Mouse (Mus musculus) lung, embryonic 15.5 days (tissue): ENCODE data around the gene Qpctl. TPM values are rescaled to one million over a fixed set of nuclear protein-coding genes. Genes with fewer than 3 reads are reported as not detected.

Source experiments
- ATAC-seq: fragments of 200-750 bp; cut with Nextera tagmentation; 2 replicates; pipeline ENCODE4 v1.8.0; 2017; ENCODE audit warnings: moderate number of reproducible peaks, borderline replicate concordance; ENCODE audit not compliant: low FRiP score, low TSS enrichment; ENCODE audit errors: extremely low read depth
- H3K27ac ChIP-seq: fragments of 300-500 bp; sonication (generic); 2 replicates; pipeline ENCODE4 v1.5.1; 2015; ENCODE audit warnings: moderate library complexity, mild to moderate bottlenecking, inconsistent platforms
- H3K27me3 ChIP-seq: fragments of 300-500 bp; sonication (generic); 2 replicates; pipeline ENCODE4 v1.6.1; 2015; ENCODE audit warnings: inconsistent platforms
- H3K36me3 ChIP-seq: fragments of 300-500 bp; sonication (generic); 2 replicates; pipeline ENCODE4 v1.6.1; 2015; ENCODE audit warnings: inconsistent platforms
- H3K4me1 ChIP-seq: fragments of 300-500 bp; sonication (generic); 2 replicates; pipeline ENCODE4 v1.6.1; 2015; ENCODE audit warnings: inconsistent platforms
- H3K4me2 ChIP-seq: fragments of 300-500 bp; sonication (generic); 2 replicates; pipeline ENCODE4 v1.6.1; 2015; ENCODE audit warnings: inconsistent platforms, mild to moderate bottlenecking, moderate library complexity
- H3K4me3 ChIP-seq: fragments of 300-500 bp; sonication (generic); 2 replicates; pipeline ENCODE4 v1.5.1; 2015; ENCODE audit warnings: mild to moderate bottlenecking, inconsistent platforms
- H3K9ac ChIP-seq: fragments of 300-500 bp; sonication (generic); 2 replicates; pipeline ENCODE4 v1.6.1; 2015; ENCODE audit warnings: inconsistent platforms
- H3K9me3 ChIP-seq: fragments of 300-500 bp; sonication (generic); 2 replicates; pipeline ENCODE4 v1.6.1; 2016; ENCODE audit warnings: inconsistent platforms
- WGBS: fragments of 180-500 bp; shearing (Covaris S2); methylation state at CpG from one replicate; pipeline ENCODE4 v1.1.7; 2015; 5-methylcytosine and 5-hydroxymethylcytosine counted together
- polyA plus RNA-seq: library from polyadenylated mRNA; unstranded; fragments of >200 nt; fragmentation: Nextera tagmentation; extraction: Ambion mirVana; gene quantifications from 2 replicates; pipeline ENCODE4 v1.2.1, GENCODE M21; 2015

Gene Qpctl
- polyA plus RNA-seq, 1 experiment from 2014 or later = 15.3 TPM

DNA sequence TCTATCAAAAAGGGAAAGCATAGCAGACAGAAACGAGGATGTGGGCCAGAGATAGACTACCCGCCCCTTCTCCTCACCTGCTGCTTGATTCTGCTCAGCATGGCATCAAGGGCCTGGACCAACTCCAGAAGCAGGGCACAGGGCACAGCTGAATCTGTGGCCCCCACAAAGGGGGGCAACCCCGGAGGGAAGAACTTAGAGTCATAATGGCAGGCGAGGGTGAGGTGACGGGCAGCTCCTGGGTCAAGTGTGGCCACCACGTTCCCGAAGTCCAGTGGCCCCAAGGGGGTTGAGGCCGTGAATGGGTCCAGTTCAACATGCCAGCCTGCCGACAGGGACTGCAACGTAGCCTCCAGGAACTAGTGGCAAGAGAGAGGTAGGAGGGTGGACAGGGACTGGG lies 2.3 kb downstream of the Qpctl start:
- Histone ChIP-seq H3K36me3 (peaks cover 3% of the 10 kb centered on the region; the same call in 1 of the 2 replicates), H3K4me3 (no peak overlapping the region), H3K9me3 (no peaks in the 10 kb centered on the region), H3K9ac (no peak overlapping the region), H3K4me2 (no peak overlapping the region), H3K27me3 (no peaks in the 10 kb centered on the region), H3K4me1 (peaks cover 22% of the 10 kb centered on the region), H3K27ac (no peak overlapping the region)
- no peak for ATAC-seq
- 82% methylated on average over 10 of the region's 10 CpGs for WGBS

DNA sequence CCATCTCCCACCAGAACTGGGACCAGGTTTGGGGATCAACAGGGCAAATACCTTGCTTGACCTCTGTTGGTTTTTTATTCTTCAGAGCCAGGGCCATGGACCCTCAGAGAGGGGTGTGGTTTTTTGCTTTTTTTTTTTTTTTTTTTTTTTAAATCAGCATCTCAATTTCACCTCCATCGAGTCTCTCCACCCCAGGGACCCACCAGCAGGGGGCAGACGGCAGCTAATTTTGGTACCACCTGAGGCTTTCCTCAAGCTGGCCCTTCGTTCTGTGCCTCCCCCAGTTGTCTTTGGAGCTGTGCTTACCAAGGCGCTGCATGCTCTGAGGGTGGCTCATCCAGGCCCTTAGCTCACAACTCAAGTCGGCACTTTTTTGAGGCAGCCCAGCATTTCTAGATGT lies 11.7 kb downstream of the Qpctl start:
- ATAC-seq = no peak
- Histone ChIP-seq H3K4me1 (no peaks in the 10 kb centered on the region), H3K27ac (no peak overlapping the region), H3K4me3 (no peak overlapping the region), H3K9me3 (no peaks in the 10 kb centered on the region), H3K27me3 (no peaks in the 10 kb centered on the region), H3K9ac (no peak overlapping the region), H3K36me3 (peaks cover 55% of the 10 kb centered on the region), H3K4me2 (no peak overlapping the region)
- WGBS = 36% methylated on average over 5 of the region's 5 CpGs

DNA sequence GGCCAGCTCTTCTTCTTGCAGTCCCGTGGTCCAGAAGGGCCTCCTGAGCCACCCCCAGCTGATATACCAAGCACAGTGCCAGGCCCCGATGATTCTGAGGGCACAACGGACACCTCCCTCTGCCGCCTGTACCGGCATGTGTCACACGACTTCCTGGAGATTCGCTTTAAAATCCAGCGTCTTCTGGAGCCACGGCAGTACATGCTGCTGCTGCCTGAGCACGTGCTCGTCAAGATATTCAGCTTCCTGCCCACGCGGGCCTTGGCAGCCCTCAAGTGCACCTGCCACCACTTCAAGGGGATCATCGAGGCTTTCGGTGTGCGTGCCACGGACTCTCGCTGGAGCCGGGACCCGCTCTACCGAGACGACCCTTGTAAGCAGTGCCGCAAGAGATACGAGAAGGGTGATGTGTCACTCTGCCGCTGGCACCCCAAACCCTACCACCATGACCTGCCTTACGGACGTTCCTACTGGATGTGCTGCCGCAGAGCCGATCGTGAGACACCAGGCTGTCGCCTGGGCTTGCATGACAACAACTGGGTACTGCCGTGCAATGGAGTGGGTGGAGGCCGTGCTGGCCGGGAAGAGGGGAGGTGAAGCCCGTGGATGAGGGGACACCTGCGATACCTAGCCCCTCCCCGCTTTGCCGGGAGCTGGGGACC lies 12.3 kb downstream of the Qpctl start:
- H3K9me3 ChIP-seq = no peaks in the 10 kb centered on the region
- no peak overlapping the region for H3K9ac ChIP-seq
- no peak for ATAC-seq
- H3K27me3 ChIP-seq = no peaks in the 10 kb centered on the region
- H3K36me3 ChIP-seq = peaks cover 55% of the 10 kb centered on the region
- H3K4me1 ChIP-seq = peaks cover 4% of the 10 kb centered on the region; the same call in 1 of the 2 replicates
- H3K4me3 ChIP-seq = no peak overlapping the region
- H3K4me2 ChIP-seq = no peak overlapping the region
- H3K27ac ChIP-seq = no peak overlapping the region
- 87% methylated on average over 38 of the region's 38 CpGs for WGBS

DNA sequence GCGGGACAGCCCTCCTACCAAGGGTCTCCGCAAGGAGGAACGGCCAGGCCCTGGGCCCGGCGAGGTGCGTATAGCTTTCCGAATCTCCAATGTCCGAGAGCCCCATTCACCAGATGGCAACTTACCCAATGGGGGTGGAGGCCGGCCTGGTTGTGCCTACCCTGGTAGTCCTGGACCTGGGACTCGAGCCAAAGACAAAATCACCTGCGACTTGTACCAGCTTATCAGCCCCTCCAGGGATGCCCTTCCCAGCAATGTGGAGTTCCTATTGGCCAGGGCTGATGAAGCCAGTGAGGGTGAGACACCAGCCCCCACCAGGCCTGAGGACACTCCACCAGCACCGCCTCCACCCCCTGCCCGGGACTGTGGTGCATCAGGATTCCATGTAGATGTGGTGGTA lies 12.9 kb downstream of the Qpctl start:
- Histone ChIP-seq H3K27ac (no peak overlapping the region), H3K4me3 (no peak overlapping the region), H3K9me3 (no peaks in the 10 kb centered on the region), H3K9ac (no peak overlapping the region), H3K36me3 (peaks cover 51% of the 10 kb centered on the region), H3K4me2 (no peak overlapping the region), H3K4me1 (peaks cover 5% of the 10 kb centered on the region; the same call in 1 of the 2 replicates), H3K27me3 (no peaks in the 10 kb centered on the region)
- 92% methylated on average over 13 of the region's 13 CpGs for WGBS
- no peak for ATAC-seq

DNA sequence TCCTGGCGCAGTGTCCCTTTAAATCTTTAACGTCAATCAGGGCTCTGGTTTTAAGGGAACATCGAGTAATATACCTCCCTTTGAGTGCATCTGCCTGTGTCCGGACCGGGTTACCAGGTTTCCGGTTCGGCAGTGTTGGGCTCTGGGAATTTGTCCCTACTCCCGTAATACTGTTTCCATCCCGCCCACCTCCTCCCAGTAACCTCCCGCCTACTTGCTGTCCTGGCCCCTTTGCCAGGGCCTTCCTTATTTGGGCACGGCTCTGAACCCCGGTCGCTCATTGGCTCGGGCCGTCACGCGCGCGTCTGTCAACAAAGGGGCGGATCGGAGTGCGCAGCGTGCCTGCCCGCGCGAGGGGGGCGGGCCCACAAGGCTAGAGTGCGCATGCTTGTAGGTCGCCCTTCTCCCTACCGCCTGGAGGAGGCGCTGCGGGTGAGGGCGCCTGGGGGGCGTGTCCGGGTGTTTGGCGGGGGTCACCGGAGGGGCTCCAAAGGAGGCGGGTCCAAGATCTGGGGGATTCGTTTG lies 17.7 kb downstream of the Qpctl start:
- H3K27ac ChIP-seq = peak overlapping the region; percentile 64
- H3K4me3 ChIP-seq = peak overlapping the region; percentile 44
- under 1% methylated on average over 39 of the region's 39 CpGs for WGBS
- peaks cover 25% of the 10 kb centered on the region for H3K36me3 ChIP-seq
- H3K9ac ChIP-seq = peak overlapping the region; percentile 39
- peaks cover 18% of the 10 kb centered on the region for H3K4me1 ChIP-seq
- H3K4me2 ChIP-seq = peak overlapping the region; percentile 69
- peak; percentile 99 for ATAC-seq
- no peaks in the 10 kb centered on the region for H3K9me3 ChIP-seq
- no peaks in the 10 kb centered on the region for H3K27me3 ChIP-seq

DNA sequence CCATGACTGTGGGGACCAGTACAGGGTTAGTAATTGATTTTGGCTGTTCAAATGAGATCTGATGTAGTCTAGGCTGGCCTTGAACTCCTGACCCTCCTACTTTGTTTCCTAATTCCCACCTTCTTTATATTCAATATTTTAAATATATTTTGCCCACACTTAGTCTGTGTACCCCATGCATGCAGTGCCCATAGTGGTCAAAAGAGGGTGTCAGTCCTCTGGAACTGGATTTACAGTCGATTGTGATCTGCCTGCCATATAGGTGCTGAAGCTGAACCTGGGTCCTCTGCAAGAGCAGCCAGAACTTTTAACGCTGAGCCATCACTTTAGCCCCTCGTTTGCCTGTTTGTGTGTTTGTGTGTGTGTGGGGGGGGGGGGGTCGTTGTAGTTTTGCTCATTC lies 18.4 kb downstream of the Qpctl start:
- 20% methylated on average over 4 of the region's 4 CpGs for WGBS
- Histone ChIP-seq H3K4me2 (peak overlapping the region; percentile 69), H3K36me3 (peaks cover 19% of the 10 kb centered on the region; the same call in 1 of the 2 replicates), H3K27ac (peak overlapping the region; percentile 64), H3K4me1 (peaks cover 18% of the 10 kb centered on the region), H3K4me3 (peak overlapping the region; percentile 44), H3K27me3 (no peaks in the 10 kb centered on the region), H3K9ac (peak overlapping the region; percentile 4; the same call in 1 of the 2 replicates), H3K9me3 (no peaks in the 10 kb centered on the region)
- ATAC-seq = no peak

DNA sequence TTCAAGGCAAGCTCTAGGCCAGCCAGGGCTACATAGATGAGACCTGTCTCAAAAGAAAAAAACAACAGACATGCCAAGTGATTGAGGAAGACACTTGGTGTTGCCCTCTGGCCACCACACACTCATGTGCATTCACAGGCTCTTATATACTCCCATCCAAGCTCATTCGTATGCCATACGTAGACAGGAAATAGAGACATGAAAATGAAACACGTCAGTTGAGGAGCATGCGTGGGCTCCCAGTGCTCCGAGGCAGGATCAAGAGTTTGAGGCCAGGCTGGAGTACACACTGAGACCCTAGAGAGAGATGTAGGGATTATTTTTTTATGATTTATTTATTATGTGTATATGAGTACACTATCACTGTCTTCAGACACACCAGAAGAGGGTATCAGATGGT lies 19.7 kb downstream of the Qpctl start:
- no peak overlapping the region for H3K4me2 ChIP-seq
- ATAC-seq = no peak
- 0 out of 2 replicates have a peak, but pooled peaks cover 14% of the 10 kb centered on the region for H3K36me3 ChIP-seq
- H3K4me1 ChIP-seq = peaks cover 18% of the 10 kb centered on the region
- 90% methylated on average over 5 of the region's 5 CpGs for WGBS
- no peak overlapping the region for H3K9ac ChIP-seq
- no peak overlapping the region for H3K4me3 ChIP-seq
- no peaks in the 10 kb centered on the region for H3K9me3 ChIP-seq
- H3K27me3 ChIP-seq = no peaks in the 10 kb centered on the region
- H3K27ac ChIP-seq = no peak overlapping the region

DNA sequence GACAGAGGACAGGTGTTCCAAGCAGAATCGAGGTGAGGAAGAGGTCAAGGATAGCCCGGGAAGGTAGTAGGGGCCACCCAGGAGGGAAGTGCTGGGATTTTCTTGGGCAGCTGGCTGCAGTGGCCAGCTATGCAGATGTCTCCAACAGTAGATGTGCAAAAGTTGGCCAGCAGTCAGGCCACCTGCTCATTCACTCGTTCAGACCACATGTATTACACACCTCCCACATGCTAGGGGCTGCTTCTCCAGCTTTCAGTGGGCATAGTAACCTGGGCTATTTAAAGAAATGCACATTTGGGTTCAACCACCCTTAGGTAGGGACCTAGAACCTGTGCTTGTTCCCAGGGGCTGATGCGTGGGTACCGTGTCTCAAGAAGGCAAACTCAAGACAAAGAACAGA lies 21.3 kb downstream of the Qpctl start:
- WGBS = 77% methylated on average over 5 of the region's 5 CpGs
- Histone ChIP-seq H3K4me1 (peaks cover 18% of the 10 kb centered on the region), H3K27me3 (no peaks in the 10 kb centered on the region), H3K36me3 (0 out of 2 replicates have a peak, but pooled peaks cover 14% of the 10 kb centered on the region), H3K9me3 (no peaks in the 10 kb centered on the region), H3K4me3 (no peak overlapping the region), H3K4me2 (no peak overlapping the region), H3K9ac (no peak overlapping the region), H3K27ac (no peak overlapping the region)
- ATAC-seq = no peak

DNA sequence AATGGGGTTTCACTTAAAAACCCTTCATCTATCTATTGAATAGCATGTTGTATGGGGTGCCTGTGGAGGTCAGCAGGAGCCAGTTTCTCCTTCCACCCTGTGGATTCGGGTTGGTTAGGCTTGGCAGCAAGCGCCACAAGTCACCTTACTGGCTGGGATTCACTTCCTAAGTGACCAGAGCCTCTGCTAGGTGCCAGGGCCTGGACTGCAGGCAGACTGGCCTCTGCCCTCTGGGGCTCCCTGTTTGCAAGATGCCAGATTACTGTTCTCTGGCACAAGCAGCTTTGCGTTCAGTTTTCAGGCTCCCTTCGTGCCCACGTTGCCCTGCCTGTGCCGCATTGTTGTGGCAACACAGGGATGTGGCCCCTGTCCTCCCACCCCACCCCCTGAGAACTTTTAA lies 24.4 kb downstream of the Qpctl start:
- H3K4me3 ChIP-seq = no peak overlapping the region
- H3K9ac ChIP-seq = no peak overlapping the region
- no peak for ATAC-seq
- no peaks in the 10 kb centered on the region for H3K27me3 ChIP-seq
- H3K4me2 ChIP-seq = no peak overlapping the region
- WGBS = 79% methylated on average over 6 of the region's 6 CpGs
- H3K36me3 ChIP-seq = 0 out of 2 replicates have a peak, but pooled peaks cover 9% of the 10 kb centered on the region
- H3K4me1 ChIP-seq = peaks cover 17% of the 10 kb centered on the region
- no peak overlapping the region for H3K27ac ChIP-seq
- H3K9me3 ChIP-seq = no peaks in the 10 kb centered on the region

DNA sequence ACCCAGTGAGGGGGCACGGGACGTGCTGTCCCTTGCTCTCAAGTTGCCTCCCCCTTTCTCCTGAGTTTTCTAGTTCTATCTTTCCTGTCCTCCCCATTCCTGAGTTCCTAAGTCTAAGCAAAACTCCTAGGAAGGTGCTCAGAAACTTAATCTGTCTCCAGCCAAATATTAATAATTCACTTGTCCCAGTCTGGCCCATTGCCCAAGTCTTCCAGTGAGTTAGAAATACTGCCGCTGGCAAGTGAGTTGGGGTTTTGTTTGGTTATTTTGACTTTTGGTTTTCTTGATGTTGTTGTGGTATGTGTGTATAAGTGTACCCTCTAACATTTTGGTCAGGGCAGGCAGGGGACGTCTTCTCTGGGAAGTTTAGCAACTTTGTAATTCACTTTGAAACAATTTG lies 27.4 kb downstream of the Qpctl start:
- 0 out of 2 replicates have a peak, but pooled peaks cover 3% of the 10 kb centered on the region for H3K36me3 ChIP-seq
- 82% methylated on average over 4 of the region's 4 CpGs for WGBS
- H3K9ac ChIP-seq = no peak overlapping the region
- H3K9me3 ChIP-seq = no peaks in the 10 kb centered on the region; the same call in 1 of the 2 replicates
- no peak overlapping the region for H3K27ac ChIP-seq
- no peaks in the 10 kb centered on the region; the same call in 1 of the 2 replicates for H3K27me3 ChIP-seq
- no peak overlapping the region for H3K4me2 ChIP-seq
- H3K4me3 ChIP-seq = no peak overlapping the region
- peaks cover 23% of the 10 kb centered on the region for H3K4me1 ChIP-seq
- ATAC-seq = no peak

DNA sequence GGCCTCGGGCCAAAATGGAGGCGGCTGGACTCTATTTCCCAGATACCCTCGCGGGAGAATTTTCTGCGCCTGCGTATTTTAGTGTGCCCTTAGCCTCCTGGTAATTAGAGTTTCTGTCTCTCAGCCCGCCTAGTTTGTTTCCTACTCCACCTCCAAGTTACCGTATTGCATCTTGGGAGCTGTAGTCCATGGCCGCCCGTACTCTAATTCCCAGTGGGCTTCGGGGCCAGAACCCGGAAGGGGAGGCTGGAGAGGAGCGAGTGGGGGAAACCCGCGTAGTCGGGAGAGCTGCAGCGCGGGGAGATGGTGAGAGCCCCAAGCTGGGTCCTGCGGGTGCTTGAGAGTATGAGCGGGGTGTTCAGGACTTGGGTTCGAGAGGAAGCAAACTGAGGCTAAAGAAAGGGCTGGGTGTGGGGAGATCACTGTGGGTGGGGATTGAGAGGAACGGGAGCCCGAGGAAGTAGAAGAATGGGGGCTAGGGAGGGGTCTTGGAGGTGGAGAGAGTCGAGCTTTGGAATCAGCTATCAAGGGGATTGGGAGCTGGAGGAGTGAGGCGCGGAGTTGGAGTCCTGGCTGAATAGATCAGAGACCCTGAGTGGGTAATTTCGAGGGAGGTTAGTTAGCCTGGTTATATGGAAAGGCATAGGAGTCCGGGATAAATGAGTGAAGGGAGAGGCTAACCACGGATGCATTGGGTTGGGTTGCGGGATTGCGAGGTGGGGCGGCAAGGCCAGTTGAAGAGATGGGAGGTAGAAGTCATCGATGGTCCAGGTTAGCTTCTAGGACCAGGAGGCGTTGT lies 29.3 kb downstream of the Qpctl start, which contains the start of gene Fbxo46:
Gene Fbxo46 (plus strand): TSS at position 229 of the 799 bp plus-strand sequence.
- Histone ChIP-seq H3K4me1 (peaks cover 23% of the 10 kb centered on the region), H3K9ac (peak within 1 kb of the TSS; percentile 73), H3K27me3 (no peaks in the 10 kb centered on the region; the same call in 1 of the 2 replicates), H3K4me2 (peak within 1 kb of the TSS; percentile 86), H3K9me3 (no peaks in the 10 kb centered on the region; the same call in 1 of the 2 replicates), H3K27ac (no peak within 1 kb of the TSS), H3K36me3 (no peaks in the 10 kb centered on the region), H3K4me3 (peak within 1 kb of the TSS; percentile 72)
- 1% methylated on average over 34 of the region's 34 CpGs for WGBS
- ATAC-seq = peak; percentile 96
